Mouse (Mus musculus) large intestine, adult 2 months (tissue): ENCODE data around the gene Fkbp14. TPM values are rescaled to one million over a fixed set of nuclear protein-coding genes. Genes with fewer than 3 reads are reported as not detected.

Source experiments
- DNase-seq: peaks from one replicate; pipeline ENCODE4 v3.0.0-alpha.2; 2012; ENCODE audit warnings: low read depth, low spot score
- WGBS: fragments of 180-500 bp; shearing (Covaris S2); methylation state at CpG from one replicate; pipeline ENCODE4 v1.1.7; 2018; 5-methylcytosine and 5-hydroxymethylcytosine counted together
- polyA plus RNA-seq: library from polyadenylated mRNA; depleted of rRNA; stranded (reverse); fragments of >200 nt; gene quantifications from 2 replicates; pipeline ENCODE4 v1.2.3, GENCODE M21; 2012; rRNA removed

Fkbp14 gene
- 2.2 and 2.6 TPM in 2 replicates for polyA plus RNA-seq

DNA sequence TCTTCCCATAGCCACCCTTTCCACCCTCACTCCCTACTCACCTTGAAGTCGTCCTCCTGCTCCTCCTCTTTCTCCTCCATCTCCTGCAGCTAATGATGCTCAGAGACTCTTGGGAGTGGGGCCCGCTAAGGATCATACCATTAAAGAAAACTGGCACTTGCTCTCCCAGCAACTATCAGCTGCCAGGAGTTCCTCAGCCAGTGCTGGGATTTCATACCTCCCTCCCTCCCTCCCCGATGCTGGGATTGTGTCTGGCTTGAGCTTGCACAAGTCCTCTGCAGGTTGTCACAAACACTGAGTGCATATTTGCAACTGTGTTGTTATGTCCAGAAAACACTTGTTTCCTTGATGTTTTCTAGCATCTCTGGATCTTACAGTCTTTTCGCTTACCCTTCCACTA is at the start of gene Fkbp14:
TSS of gene Fkbp14 (minus strand) at position 101 of the 400 bp plus-strand sequence.
- WGBS = 55% methylated on average over 4 of the region's 4 CpGs
- no peak for DNase-seq

DNA sequence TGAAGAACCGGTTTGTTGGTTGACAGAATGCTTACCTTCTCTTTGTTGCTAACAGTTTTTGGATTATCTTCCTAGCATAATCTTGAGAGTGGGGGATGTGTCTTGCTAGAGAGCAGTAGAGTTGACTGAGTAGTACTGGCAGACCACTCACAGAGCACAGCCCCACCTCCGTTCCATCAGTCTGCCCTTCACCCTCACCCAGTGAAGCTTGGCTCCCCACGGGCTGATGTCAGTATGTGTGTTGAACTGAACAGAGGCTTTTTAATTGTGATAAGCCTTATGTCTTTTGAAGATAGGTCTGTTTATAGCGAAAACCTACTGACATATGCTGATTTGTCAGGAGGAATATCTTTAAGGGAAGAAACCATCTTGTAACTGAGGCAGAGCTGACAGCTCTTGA is 46.1 kb upstream of the Fkbp14 start:
- 93% methylated on average over 4 of the region's 4 CpGs for WGBS

GRCm38 (mm10) chr6:54641953-54642352 is 44.8 kb upstream of the Fkbp14 start:
- no peak for DNase-seq
- WGBS = 95% methylated on average over 2 of the region's 2 CpGs

More for the DNA sequence above, 46.1 kb upstream of the Fkbp14 start:
- no peak for DNase-seq

- WGBS = 92% methylated on average over 3 of the region's 3 CpGs
Observed at GRCm38 (mm10) chr6:54639877-54640276, 42.8 kb upstream of the Fkbp14 start.

GRCm38 (mm10) chr6:54631462-54631861 is 34.4 kb upstream of the Fkbp14 start:
- no peak for DNase-seq
- 44% methylated on average over 3 of the region's 3 CpGs for WGBS

More at GRCm38 (mm10) chr6:54639877-54640276, 42.8 kb upstream of the Fkbp14 start:
- no peak for DNase-seq

DNA sequence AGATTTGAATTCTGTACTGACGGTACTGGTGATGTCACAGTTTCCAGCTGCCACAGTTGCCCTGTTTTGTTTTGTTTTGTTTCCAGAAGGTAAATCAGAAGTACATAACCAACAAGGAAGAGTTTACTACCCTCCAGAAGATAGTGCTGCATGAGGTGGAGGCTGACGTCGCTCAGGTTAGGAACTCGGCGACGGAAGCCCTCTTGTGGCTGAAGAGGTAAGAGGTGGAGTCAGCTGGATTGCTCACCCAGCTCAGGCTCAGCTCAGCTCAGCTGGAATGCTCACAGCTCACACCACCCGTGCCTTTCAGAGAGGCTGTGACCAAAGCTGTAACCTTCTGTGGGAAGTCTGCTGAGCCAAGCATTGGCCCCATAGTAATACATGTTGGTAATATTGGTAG is 32.6 kb upstream of the Fkbp14 start:
- WGBS = 25% methylated on average over 7 of the region's 7 CpGs

DNA sequence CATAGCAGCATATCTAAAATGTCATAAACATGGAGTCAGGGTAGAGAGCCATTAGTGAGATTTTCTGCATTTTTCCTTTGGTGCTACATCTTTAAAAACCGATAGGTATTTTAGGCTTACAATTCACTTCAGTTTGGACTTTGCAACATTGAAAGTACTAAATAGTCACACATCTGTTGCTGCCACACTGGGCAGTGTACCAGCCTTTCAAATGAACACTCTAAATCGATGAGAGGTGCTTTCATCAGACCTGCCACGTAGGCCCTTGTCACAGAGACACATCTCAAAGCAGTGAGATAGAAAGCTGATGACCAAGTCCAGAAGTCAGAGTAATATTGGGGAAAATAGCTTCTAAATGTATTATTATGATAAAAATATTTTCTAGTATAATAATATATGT is 31.3 kb upstream of the Fkbp14 start:
- no peak for DNase-seq
- WGBS = 90% methylated on average over 3 of the region's 3 CpGs

More for the DNA sequence above, 32.6 kb upstream of the Fkbp14 start:
- peak; percentile 14 for DNase-seq

GRCm38 (mm10) chr6:54620357-54620756 is 23.2 kb upstream of the Fkbp14 start:
- WGBS = 77% methylated on average over 4 of the region's 4 CpGs
- DNase-seq = no peak

- DNase-seq = no peak
- WGBS = 94% methylated on average over 7 of the region's 7 CpGs
Observed at GRCm38 (mm10) chr6:54619530-54619929, 22.4 kb upstream of the Fkbp14 start.

- DNase-seq = no peak
- 61% methylated on average over 3 of the region's 3 CpGs for WGBS
Observed at GRCm38 (mm10) chr6:54617363-54617762, 20.3 kb upstream of the Fkbp14 start.

DNA sequence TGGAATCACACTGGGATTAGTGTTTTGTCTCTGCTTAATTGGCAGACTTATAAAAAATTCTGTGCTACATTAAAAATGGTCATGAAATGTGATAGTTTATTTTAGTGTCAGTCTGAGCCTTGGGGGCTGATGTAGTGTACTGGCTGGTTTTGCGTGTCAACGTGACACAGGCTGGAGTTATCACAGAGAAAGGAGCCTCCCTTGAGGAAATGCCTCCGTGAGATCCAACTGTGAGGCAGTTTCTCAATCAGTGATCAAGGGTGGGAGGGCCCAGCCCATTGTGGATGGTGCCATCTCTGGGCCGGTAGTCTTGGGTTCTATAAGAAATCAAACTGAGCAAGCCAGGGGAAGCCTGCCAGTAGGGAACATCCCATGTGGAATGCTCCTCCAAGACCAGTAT is 9.1 kb upstream of the Fkbp14 start:
- WGBS = 56% methylated on average over 4 of the region's 4 CpGs
- no peak for DNase-seq

GRCm38 (mm10) chr6:54604001-54604715 is 7.0 kb upstream of the Fkbp14 start:
- WGBS = 95% methylated on average over 1 of the region's 1 CpGs
- DNase-seq = no peak

GRCm38 (mm10) chr6:54602891-54603290 is 5.8 kb upstream of the Fkbp14 start:
- whole genome bisulfite sequencing = 79% methylated on average over 2 of the region's 2 CpGs
- no peak for DNase-seq

DNA sequence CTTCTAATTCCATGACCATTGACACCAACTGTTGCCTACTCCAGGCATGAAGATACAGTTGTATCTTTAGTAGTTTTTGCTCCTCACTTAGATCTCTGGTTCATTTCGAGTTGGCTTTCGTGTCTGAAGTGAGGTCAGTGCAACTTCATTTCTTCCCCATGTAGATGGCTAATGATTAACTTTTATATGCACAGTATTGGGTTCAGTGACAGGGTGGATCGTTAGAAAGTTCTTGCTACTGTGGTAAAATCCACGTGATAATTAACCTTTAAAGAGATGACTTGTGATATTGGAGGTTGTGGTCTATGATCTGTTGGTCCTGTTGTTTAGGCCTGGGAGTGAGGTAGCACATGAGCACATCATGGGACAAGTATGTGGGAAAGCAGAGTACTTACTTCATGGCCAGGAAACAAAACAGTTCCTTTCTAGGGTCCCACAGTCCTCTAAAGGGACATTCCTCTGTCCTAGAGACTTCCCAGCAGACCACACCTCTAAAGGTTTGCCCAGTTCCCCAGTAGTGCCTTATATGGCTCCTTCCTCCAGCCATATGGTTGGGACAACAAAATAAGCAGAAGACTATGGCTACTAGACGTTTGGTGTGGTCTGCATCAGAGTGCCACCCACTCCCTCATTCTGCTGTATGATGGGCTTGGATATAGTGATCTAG is 3.7 kb upstream of the Fkbp14 start:
- DNase-seq = no peak
- 36% methylated on average over 5 of the region's 5 CpGs for WGBS

DNA sequence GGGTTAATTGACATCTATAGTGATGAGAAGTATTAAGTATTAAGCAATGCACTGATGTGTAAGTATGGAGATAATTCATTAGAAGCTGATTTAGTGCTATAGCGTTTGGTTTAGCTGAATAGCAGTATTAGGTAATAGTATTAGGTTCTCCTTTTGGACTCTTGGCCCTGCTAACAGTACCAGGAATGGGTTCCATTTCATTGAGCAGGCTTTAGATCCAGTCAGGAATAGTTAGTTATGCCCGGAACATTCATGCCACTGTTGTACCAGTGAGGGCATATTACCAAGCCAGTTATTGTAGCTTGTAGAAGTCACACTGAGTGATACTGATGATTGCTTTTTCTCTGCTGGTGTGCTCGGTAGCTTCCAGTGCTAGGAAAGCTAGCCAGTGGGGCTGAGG is 603 bp upstream of the Fkbp14 start:
- 82% methylated on average over 3 of the region's 3 CpGs for WGBS
- DNase-seq = no peak

DNA sequence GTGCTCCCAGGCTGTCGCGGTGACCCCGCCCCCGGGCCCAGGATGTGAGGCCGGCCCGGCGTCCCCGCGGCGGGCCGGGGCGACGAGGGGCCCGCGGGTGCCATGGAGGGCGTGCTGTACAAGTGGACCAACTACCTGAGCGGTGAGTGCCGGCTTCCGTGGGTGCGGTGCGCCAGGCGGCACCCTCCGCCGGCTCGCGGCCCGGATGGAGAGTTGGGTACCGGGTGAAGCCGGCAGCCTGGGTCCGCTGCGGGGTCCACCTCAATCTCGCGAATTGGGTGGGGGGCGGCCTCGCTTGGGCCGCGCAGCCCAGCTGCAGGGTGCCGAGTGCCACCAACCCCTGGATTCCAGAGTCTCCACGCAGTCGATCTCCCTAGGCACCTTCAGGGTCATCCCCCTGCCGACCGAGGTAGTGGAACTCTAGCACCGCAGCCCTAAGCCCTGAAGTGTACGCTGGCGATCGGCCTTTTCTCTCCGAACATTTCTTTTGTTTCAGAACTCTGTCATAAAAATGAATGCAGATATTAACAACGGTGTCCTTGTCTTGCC is 1.7 kb downstream of the Fkbp14 start:
- under 1% methylated on average over 48 of the region's 48 CpGs for WGBS
- DNase-seq = no peak

GRCm38 (mm10) chr6:54594469-54595329 is 2.4 kb downstream of the Fkbp14 start, which contains the start of gene Plekha8:
TSS of gene Plekha8 (plus strand) at chr6:54595111.
- WGBS = 1% methylated on average over 48 of the region's 49 CpGs
- no peak for DNase-seq

DNA sequence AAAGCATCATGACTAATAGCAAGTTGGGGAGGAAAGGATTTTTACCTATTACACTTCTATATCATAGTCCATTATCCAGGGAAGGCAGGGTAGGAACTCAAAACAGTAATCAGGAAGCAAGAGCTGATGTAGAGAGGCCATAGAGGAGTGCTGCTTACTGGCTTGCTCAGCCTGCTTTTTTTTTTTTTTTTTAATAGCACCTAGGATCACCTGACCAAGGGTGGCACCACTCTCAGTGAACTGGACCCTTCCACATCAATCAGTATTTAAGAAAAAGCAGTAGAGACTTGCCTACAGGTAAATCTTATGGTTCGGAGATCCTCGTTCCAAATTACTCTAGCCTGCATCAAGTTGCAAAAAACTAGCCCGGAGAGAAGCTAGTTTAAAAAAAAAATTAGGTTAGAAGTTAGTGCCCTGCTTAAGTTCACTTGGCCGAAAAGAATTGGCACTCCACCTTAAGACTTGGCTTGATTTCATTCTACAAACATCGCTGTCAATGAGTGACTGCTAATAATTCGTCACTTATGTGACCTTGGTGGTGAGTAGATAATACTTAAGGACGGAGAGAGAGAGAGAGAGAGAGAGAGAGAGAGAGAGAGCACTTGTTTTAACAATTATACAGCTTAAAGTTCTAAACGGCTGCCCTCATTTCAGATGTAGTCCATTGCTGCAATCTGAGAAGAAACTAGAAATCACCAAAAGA is 3.2 kb downstream of the Fkbp14 start:
- 24% methylated on average over 8 of the region's 8 CpGs for WGBS
- DNase-seq = no peak

DNA sequence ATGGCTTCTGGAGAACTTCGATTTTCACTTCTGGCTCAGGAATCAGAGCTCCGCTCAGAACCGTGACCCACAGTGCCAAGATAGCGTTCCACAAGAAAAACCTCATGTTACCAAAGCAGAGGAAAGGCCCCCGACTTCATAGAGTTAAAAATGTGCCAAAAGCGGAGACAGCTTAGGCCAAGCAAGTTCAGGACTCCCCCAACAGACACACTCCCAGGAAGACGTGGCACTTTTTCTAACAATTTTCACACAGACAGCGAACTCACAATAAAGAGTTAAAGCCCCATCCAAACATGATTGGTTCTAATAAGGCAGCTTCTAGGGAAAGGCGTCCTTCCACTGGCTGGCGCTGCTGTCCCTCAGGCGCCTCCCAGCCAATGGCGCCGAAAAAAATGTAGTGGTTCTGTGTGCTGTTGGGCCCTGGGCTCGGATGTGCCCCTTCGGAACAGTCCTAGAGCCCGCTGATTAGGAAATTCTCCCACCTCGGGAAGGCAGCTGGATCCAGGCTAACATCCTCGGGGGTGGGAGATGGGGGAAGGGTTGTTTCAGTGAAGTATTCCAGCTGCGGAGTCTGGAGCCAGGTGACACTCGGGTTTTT is 4.1 kb downstream of the Fkbp14 start:
- DNase-seq = no peak
- under 1% methylated on average over 20 of the region's 20 CpGs for WGBS
